Mouse (Mus musculus): Measurements from ENCODE around the gene Lrp6.

Lrp6 gene

DNA sequence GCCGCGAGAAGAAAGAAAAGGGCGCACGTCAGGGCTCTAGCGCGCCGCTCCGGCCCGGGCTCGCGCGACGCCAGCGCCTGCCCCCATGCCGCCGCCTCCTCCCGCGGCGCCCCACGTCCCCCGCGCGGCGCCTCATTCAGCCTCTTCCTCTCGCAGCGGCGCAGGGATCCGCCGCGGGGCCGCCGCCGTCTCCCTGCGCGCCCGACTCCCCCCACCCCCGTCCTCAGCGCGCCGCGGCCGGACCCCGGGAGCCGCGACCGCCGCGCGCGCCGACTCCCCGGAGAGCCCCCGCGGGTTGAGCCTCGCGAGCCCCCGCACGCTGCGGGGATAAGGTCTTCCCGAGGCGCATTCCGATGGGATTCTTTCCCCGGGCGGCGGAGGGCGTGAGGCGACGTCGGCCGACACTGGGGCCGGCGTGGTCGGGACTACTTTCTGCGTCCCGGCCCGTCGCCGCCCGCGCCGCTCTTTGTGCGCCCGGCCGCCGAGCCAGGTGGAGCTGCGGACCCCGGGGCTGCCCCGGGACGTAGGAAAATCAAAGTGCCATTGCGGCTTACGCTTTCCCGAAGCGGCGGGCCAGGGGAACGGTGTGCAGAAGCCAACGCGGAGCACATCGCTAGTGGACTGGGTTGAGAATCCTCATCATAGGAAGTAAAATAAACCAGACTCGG lies at the start of gene Lrp6:
TSS of gene Lrp6 (minus strand) at position 148 of the 668 bp plus-strand sequence.
- DNase-seq, result peak; percentile 60 to 61

DNA sequence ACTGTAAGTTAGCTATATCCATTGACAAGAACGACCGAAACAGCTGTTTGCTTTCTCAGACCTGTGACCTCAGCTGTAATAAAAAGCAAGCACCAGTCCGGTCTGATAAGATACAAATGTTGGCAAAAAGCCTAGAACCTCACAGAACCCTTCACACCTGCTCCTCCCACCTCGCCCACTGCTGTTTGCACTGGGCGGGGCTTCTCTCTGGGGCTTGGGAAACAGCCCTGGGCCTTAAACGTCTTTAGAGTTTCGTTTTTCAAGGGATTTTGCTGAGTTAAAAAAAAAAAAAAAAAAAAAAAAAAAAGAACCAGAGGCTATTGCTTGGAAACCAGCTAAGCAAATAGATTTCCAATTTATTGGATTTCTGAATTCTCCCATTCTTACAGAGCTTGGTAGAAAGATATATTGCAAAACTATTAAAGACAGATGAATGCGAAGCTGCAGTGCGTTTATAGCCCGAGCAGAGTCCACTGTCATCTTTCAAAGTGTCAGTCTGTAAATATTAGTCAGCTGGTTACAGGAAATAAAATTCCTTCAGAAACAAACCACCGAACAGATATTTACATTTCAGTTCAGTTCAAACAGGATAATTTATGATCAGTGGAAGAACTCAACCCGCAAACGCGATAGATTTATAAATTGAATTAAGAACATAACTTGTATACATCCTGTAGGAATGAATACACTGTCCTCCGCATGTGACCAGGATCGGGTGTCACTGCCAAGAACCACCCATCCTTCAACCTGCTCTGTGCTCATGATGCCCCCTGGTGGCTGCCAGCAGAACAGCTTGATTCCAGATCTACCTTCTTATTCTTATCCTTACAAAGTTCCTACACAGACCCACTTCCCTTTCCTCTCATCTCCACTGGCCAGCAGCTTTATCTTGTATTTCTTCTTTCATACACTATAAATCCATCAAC lies 48.2 kb upstream of the Lrp6 start:
- peak; percentile 47 to 49 for DNase-seq

DNA sequence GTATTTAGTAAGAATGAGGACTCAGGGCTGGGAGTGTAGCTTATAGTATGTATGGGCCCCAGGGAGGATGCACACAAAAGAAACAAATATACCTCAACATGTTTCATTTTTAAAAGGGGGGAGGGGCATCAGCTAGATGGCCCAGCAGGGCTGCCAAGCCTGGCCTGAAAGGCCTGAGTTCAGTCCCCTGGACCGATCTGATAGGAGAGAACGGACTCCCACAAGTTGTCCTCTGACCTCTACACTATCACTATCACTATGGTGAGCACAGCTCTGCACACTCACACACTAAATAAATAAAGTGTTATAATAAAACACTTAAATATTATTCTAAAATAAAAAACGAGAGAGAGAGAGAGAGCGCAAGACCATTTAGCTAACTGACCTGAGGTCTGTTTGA lies 47.6 kb upstream of the Lrp6 start:
- no peak for DNase-seq

GRCm38 (mm10) chr6:134611896-134612295 lies 45.1 kb upstream of the Lrp6 start:
- DNase-seq, result no peak

DNA sequence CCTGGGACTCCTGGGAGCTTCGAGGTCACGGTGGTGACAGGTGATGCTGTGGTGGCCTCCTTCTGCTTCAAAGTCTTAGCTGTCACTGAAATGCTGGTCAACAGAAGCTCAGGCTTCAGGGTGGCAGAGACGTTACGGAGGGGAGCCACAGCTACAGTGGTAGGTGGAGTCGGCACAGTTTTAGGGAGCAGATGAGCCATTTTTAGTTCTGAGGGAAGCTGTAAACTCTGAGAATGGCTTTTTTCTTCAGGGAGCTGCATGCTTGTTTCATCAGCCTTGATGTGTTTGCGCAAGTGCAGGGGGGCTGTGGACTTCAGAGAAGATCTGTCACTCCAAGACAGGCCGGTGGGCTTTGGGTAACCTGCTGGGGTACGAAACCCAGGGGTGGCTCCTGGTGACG lies 43.6 kb upstream of the Lrp6 start:
- no peak for DNase-seq

- no peak for DNase-seq
These were observed 40.4 kb upstream of the Lrp6 start for GRCm38 (mm10) chr6:134606949-134607746.

DNA sequence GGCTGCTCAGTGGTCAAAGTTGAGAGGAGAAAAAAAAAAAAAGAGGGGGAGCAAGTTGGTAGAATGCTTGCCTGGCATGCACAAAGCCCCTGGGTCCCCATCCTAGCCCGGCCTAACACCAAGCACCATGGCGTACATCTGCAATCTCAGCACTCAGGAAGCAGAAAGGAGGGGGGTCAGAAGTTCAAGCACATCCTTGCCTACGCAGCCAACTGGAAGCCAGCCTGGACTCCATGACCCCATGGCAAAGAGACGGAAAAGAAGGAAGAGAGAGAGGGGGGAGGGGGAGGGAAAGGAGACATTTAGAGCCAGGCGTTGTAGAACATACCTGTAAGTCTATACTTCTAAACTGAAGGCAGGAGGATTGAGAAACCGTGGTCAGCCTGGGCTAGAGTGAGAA lies 39.8 kb upstream of the Lrp6 start:
- DNase-seq, result no peak

- no peak for DNase-seq
These were observed 38.4 kb upstream of the Lrp6 start for GRCm38 (mm10) chr6:134605196-134605595.

DNA sequence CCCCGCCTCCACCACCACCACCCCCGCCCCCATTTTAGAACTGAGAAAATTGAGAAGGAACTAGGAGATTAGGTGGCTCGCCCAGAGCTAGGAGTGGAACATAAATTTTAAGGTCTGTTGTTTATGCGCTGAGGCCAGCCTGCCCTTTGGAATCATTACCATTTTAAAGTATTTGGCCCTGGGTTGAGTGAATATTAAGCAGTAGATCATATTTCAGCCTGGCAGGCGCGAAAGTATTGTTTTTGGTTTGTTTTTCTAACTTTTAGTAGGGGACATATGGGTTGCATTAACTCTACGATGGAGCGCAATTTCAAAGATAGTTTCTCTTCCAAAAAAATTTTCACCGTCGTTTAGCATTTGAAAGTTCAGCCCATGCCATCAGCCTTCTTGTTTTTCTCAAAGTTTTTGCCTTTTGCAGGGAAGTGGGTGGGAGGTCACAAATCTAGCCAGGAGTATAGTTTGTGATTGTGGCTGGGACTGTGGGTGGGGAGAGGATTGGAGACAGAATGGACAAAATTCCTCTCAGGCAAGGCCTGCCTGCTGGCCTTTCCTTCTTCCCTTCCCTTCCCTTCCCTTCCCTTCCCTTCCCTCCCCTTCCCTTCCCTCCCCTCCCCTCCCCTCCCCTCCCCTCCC lies 35.7 kb upstream of the Lrp6 start:
- DNase-seq, result no peak

- DNase-seq, result no peak
These were observed 35.0 kb upstream of the Lrp6 start for GRCm38 (mm10) chr6:134601766-134602165.

GRCm38 (mm10) chr6:134601130-134601529 lies 34.4 kb upstream of the Lrp6 start:
- DNase-seq, result no peak

DNA sequence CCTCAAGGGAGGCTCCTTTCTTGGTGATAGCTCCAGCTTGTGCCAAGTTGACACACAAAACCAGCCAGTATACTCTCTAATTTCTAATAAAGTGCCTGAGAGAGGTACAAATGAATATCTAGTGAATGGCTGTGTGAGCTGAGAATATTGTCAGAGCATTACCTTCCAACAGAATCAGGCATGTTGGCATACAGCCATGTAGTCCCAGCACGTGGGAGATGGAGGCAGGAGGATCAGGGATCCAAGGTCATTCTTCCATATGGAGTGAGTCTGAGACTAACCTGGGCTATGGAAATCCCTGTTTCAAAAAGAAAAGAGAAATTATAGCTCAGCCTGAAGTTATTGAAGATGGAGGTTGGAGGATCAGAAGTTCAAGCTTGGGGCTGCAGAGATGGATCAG lies 32.5 kb upstream of the Lrp6 start:
- DNase-seq, result no peak

GRCm38 (mm10) chr6:134597651-134598229 lies 31.0 kb upstream of the Lrp6 start:
- no peak for DNase-seq

- no peak for DNase-seq
These were observed 28.0 kb upstream of the Lrp6 start for GRCm38 (mm10) chr6:134594569-134595442.

DNA sequence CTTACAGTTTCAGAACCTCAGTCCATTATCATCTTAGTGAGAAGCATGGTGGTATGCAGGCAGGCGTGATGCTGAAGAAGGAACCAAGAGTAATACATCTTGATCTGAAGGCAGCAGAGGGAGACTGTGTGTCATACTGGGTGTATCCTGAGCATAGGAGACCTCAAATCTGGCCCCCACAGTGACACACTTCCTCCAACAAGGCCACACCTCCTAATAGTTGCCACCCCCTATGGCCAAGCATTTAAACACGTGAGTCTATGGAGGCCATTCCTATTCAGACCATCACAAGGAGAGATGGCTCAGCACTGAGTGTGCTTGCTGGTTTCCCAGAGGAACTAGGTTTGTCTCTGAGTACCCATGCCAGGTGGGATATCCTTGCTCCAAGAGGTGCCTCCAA lies 24.8 kb upstream of the Lrp6 start:
- DNase-seq, result no peak

DNA sequence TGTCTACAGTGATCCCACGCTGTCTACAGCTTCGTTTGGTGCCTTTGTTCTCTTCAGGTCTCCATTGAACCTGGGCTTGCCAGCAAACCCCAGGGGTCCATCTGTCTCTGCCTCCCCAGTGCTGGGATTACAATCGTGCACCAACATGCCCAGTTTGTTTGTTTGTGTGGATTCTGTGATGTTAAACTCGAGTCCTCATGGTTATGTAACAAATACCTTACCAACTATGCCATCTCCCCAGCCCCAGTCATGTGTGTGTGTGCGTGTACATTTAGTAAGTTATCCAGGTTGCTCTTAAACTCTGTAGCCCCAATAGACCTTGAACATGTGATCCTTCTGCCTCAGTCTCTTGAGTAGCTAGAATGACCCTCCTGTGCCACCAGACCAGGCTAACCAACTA lies 19.5 kb upstream of the Lrp6 start:
- DNase-seq, result no peak

DNA sequence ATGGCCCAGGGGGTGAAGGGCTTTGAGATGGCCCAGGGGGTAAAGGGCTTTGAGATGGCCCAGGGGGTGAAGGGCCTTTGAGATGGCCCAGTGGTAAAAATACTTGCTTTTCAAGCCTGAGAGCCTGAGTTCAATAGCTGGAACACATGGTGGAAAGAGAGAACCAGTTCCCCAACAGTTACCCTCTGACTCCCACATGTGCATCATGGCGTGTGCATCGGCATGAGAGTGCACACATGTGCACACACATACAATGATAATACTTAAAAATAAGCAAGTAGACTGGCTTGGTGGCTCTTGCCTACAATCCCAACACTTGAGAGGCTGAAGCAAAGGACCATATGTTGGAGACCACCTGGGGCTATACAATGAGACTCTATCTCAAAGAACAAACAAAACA lies 17.9 kb upstream of the Lrp6 start:
- no peak for DNase-seq

- no peak for DNase-seq
These were observed 15.3 kb upstream of the Lrp6 start for GRCm38 (mm10) chr6:134582110-134582509.

- no peak for DNase-seq
These were observed 12.7 kb upstream of the Lrp6 start for GRCm38 (mm10) chr6:134579506-134579905.

GRCm38 (mm10) chr6:134578039-134578438 lies 11.3 kb upstream of the Lrp6 start:
- DNase-seq, result no peak

DNA sequence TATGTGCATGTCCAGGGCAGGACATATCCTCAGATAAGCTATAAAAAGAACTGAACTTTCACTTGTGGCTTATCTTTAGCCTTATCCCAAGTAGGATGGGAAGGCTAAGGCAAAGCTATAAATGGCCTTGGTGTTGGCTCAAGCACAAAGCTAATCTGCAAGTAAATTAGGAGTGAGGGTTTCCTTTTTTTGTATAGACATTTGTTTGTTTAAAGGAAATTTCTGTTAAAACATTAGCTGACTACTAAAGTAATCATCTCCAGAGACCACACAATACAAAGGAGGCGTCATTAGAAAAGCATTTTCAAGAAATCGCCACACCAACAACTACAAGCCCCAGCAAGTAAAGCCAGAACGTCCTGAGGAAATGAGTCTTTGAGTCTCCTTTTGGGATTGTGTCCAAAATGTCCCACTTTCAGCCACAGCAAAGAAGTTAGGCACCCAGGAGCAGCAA lies 8.6 kb upstream of the Lrp6 start:
- no peak for DNase-seq

Measured in thymus, adult 18-20 months (tissue).